Mouse (Mus musculus) C2C12 (cell line): ENCODE results near the gene Wipf2.

ENCODE experiments used
- CTCF ChIP-seq: IDR thresholded peaks from one replicate; pipeline ENCODE4 v1.5.1; 2011; ENCODE audit not compliant: control insufficient read depth, insufficient read depth, insufficient read length
- FOSL1 ChIP-seq: IDR thresholded peaks from one replicate; pipeline ENCODE4 v1.8.0; 2011; ENCODE audit warnings: mild to moderate bottlenecking, low read length; ENCODE audit not compliant: poor library complexity, insufficient read depth, severe bottlenecking
- MAX ChIP-seq: IDR thresholded peaks from one replicate; pipeline ENCODE4 v1.6.1; 2011; ENCODE audit warnings: mild to moderate bottlenecking, control low read depth
- USF1 ChIP-seq: IDR thresholded peaks from one replicate; pipeline ENCODE4 v1.6.1; 2011; ENCODE audit warnings: low read depth, mild to moderate bottlenecking, control low read depth, moderate library complexity

GRCm38 (mm10) chr11:98931513-98932292, 68.3 kb downstream of the Wipf2 start:
- TF ChIP-seq CTCF (peak; percentile 17), USF1 (no peak), MAX (peak; percentile 19), FOSL1 (no peak)
